Mouse (Mus musculus): Measurements from ENCODE around the gene Hdgfl2.

- TF ChIP-seq CTCF (IDR thresholded peaks at IDR 0.05; ENCODE audit: low read depth) (no peak), EP300 (IDR thresholded peaks at IDR 0.05; ENCODE audit: low read depth) (no peak)
Measured at GRCm38 (mm10) chr17:56149897-56150296, 70.5 kb downstream of the Hdgfl2 start.

All from liver, embryonic 14.5 days (tissue).